Mouse (Mus musculus) hindbrain, postnatal 0 days (tissue): ENCODE measurements around the gene Egln1. TPM values are rescaled to one million over a fixed set of nuclear protein-coding genes. Genes with fewer than 3 reads are reported as not detected.

Source experiments
- ATAC-seq: fragments of 200-750 bp; cut with Nextera tagmentation; 2 replicates; pipeline ENCODE4 v1.8.0; 2017; ENCODE audit warnings: mild to moderate bottlenecking, moderate TSS enrichment, moderate library complexity
- DNase-seq: peaks from one replicate; pipeline ENCODE4 v3.0.0-alpha.2; 2015; ENCODE audit warnings: low spot score
- H3K27ac ChIP-seq: fragments of 300-500 bp; sonication (generic); 2 replicates; pipeline ENCODE4 v1.5.1; 2014; ENCODE audit warnings: mild to moderate bottlenecking
- H3K27me3 ChIP-seq: fragments of 300-500 bp; sonication (generic); 2 replicates; pipeline ENCODE4 v1.6.1; 2014; ENCODE audit warnings: low read length, mixed read lengths; ENCODE audit not compliant: insufficient read depth
- H3K36me3 ChIP-seq: fragments of 300-500 bp; sonication (generic); 2 replicates; pipeline ENCODE4 v1.6.1; 2014; ENCODE audit warnings: low read length, mixed read lengths; ENCODE audit not compliant: insufficient read depth
- H3K4me1 ChIP-seq: fragments of 300-500 bp; sonication (generic); 2 replicates; pipeline ENCODE4 v1.6.1; 2014; ENCODE audit warnings: antibody characterized with exemption, low read length, mixed read lengths; ENCODE audit not compliant: insufficient read depth
- H3K4me2 ChIP-seq: fragments of 300-500 bp; sonication (generic); 2 replicates; pipeline ENCODE4 v1.6.1; 2014; ENCODE audit warnings: low read depth, mild to moderate bottlenecking, low read length, moderate library complexity, mixed read lengths
- H3K4me3 ChIP-seq: fragments of 300-500 bp; sonication (generic); 2 replicates; pipeline ENCODE4 v1.5.1; 2014; ENCODE audit warnings: low read length
- H3K9ac ChIP-seq: fragments of 300-500 bp; sonication (generic); replicated peaks from 2 replicates; pipeline ENCODE4 v1.6.1; 2014; ENCODE audit warnings: mild to moderate bottlenecking, low read length, moderate library complexity, mixed read lengths
- H3K9me3 ChIP-seq: fragments of 300-500 bp; sonication (generic); 2 replicates; pipeline ENCODE4 v1.6.1; 2016; ENCODE audit warnings: low read length, mixed read lengths
- CTCF ChIP-seq: IDR thresholded peaks from 2 replicates; pipeline ENCODE4 v1.5.1; 2016; ENCODE audit warnings: antibody characterized with exemption, control low read depth, low read depth
- WGBS: fragments of 180-500 bp; shearing (Covaris S2); extraction: QIAGEN DNeasy Blood & Tissue Kit; methylation state at CpG from one replicate; pipeline ENCODE4 v1.1.7; 2014; 5-methylcytosine and 5-hydroxymethylcytosine counted together
- polyA plus RNA-seq: library from polyadenylated mRNA; unstranded; fragments of >200 nt; fragmentation: Nextera tagmentation; extraction: Ambion mirVana; gene quantifications from 2 replicates; pipeline ENCODE4 v1.2.1, GENCODE M21; 2015
- total RNA-seq: library from RNA; depleted of rRNA; stranded (reverse); fragments of >200 nt; gene quantifications from 2 replicates; pipeline ENCODE4 v1.2.3, GENCODE M21; 2014

Gene Egln1
- total and polyA plus RNA-seq, 2 experiments from 2014 or later = 14.1 to 45.1 TPM

DNA sequence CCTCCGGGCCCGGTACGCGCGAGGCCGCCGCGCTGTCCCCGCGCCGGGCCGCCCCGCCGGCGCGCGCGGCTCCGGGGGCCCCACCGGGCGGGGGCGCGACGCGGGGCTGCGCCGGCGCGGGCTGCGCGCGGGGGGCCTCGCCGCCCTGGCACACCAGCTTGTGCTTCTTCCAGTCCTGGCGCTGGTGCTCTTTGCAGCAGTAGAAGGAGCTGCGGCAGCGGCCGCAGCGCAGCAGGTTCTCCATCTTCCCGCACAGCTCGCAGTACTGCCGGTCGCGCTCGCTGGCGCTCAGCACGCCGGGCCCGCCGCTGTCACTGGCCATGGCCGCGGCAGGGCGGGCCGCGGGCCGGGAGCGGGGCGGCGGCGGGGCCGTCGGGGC lies 402 bp downstream of the Egln1 start:
- DNase-seq (peak; percentile 72), ATAC-seq (peak; percentile 48)
- Histone ChIP-seq H3K4me1 (0 out of 2 replicates have a peak, but pooled peaks cover 6% of the 10 kb centered on the region), H3K27me3 (no peaks in the 10 kb centered on the region), H3K27ac (peak overlapping the region; percentile 97), H3K4me2 (peak overlapping the region; percentile 71), H3K9me3 (no peaks in the 10 kb centered on the region), H3K4me3 (peak overlapping the region; percentile 87), H3K9ac (peak overlapping the region; percentile 81), H3K36me3 (no peaks in the 10 kb centered on the region)
- no peak for TF ChIP-seq CTCF
- WGBS = under 1% methylated on average over 51 of the region's 62 CpGs

DNA sequence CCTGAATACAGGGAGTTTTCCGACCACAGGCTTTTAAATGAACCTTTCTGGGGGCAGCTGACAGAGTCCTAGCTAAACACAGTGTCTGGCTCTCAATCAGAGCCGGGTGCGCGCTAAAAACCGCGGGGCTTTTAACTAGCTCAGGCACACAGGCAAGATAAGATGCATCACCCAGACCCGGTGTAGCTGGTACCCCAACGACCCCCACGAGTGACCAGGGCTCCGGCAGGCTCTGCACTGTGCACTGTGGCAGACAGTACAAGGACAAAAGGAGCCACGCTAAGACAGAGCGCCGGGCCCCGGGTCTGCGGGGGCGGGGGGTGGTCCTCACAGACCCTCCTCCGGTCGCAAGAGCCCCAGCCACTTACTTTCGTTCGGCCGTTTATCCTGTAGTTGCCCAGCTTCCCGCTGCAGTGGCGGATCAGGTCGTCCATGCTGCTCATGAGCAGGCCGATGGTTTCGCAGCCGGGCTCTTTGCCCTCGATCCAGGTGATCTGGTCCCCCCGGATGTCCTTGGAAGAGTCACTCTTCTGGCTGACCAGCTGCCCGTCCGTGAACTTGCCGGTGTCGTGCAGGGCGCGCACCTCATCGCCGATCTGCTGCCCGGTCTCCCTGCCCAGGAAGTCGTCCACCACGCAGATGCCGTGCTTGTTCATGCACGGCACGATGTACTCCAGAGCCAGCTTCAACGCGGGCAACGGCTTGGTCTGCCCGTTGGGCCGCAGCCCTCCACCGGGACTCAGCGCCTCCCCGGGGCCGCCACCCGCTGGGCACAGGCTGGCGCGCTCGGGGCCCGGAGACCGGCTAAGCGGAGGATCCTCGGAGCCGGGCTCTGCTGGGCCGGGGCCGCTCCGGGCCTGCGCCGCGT lies 1.0 kb downstream of the Egln1 start:
- H3K4me2 ChIP-seq = peak overlapping the region; percentile 71
- H3K9me3 ChIP-seq = no peaks in the 10 kb centered on the region
- peak overlapping the region; percentile 81 for H3K9ac ChIP-seq
- DNase-seq = peak; percentile 50
- H3K27me3 ChIP-seq = no peaks in the 10 kb centered on the region
- H3K4me1 ChIP-seq = 0 out of 2 replicates have a peak, but pooled peaks cover 10% of the 10 kb centered on the region
- WGBS = under 1% methylated on average over 59 of the region's 67 CpGs
- no peaks in the 10 kb centered on the region for H3K36me3 ChIP-seq
- peak overlapping the region; percentile 97 for H3K27ac ChIP-seq
- ATAC-seq = peak; percentile 44
- TF ChIP-seq CTCF = no peak
- H3K4me3 ChIP-seq = peak overlapping the region; percentile 87

DNA sequence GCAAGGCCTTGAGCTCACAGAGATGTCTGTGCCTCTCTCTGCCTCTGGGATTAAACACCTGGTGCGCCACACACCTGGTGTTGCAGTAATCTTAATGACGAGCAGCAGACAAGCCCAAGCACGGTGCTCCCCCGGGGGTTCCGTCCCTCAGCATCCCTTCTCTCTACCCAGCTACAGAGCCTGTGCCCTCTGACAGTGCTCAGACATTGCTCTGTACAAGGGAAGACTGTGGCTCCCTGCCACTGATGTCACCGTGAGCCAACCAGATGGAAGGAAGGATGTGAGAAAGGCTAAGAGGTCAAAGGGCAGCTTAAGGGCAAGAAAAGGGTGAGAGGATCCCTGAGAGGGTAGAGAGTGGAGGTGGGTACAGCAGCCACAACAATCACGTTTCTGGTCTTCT lies 4.7 kb downstream of the Egln1 start:
- TF ChIP-seq CTCF = no peak
- Histone ChIP-seq H3K4me2 (no peak overlapping the region), H3K4me1 (0 out of 2 replicates have a peak, but pooled peaks cover 6% of the 10 kb centered on the region), H3K9me3 (no peaks in the 10 kb centered on the region), H3K36me3 (no peaks in the 10 kb centered on the region), H3K27ac (no peak overlapping the region), H3K9ac (no peak overlapping the region), H3K27me3 (no peaks in the 10 kb centered on the region), H3K4me3 (no peak overlapping the region)
- ATAC-seq = no peak
- no peak for DNase-seq
- 54% methylated on average over 7 of the region's 7 CpGs for WGBS

DNA sequence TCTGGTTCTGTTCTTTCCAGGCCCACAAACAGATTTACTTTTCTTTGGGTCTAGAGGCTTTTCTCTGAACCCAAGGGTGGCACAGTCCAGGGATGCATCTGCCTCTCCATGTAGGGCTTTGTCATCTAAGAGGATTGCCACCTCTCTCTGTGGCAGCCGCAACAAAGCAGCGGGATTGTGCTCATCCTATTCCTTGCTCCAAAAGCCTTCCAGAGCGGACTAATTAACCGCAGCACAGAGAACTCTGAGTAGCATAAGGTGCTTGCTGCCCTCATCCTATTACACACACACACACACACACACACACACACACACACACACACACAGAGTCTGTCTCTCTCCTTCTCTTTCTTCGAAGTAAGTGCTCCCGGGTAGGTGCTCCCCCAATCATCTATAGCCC lies 5.3 kb downstream of the Egln1 start:
- H3K9me3 ChIP-seq = no peaks in the 10 kb centered on the region
- H3K36me3 ChIP-seq = peaks cover 4% of the 10 kb centered on the region
- H3K4me1 ChIP-seq = 0 out of 2 replicates have a peak, but pooled peaks cover 6% of the 10 kb centered on the region
- WGBS = 83% methylated on average over 6 of the region's 6 CpGs
- H3K27ac ChIP-seq = no peak overlapping the region
- no peak for TF ChIP-seq CTCF
- no peak for DNase-seq
- no peak for ATAC-seq
- no peak overlapping the region for H3K4me2 ChIP-seq
- no peak overlapping the region for H3K9ac ChIP-seq
- no peaks in the 10 kb centered on the region for H3K27me3 ChIP-seq
- no peak overlapping the region for H3K4me3 ChIP-seq

DNA sequence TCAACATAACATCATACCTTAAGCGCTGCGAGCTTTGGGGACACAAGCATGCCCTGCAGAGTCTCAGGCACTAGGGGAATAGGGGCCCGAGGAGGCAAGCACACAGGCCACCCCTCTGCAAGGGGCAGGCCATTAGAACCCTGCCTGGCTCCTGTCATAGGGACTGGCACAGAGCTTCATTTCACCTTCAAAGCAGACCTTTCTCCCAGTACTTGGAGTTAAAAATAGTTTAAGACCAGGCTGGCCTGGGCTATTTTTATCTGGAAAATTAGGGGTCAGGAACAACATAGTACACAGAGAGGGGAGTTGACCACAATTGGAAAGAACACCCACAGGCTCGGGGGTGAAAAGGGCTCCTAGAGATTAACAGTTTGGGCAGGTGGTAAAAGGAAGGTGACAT lies 11.8 kb downstream of the Egln1 start:
- Histone ChIP-seq H3K4me1 (no peaks in the 10 kb centered on the region), H3K27me3 (no peaks in the 10 kb centered on the region), H3K9me3 (no peaks in the 10 kb centered on the region), H3K9ac (no peak overlapping the region), H3K36me3 (peaks cover 5% of the 10 kb centered on the region), H3K4me3 (no peak overlapping the region), H3K27ac (no peak overlapping the region), H3K4me2 (no peak overlapping the region)
- no peak for DNase-seq
- no peak for ATAC-seq
- 94% methylated on average over 4 of the region's 4 CpGs for WGBS
- no peak for TF ChIP-seq CTCF

DNA sequence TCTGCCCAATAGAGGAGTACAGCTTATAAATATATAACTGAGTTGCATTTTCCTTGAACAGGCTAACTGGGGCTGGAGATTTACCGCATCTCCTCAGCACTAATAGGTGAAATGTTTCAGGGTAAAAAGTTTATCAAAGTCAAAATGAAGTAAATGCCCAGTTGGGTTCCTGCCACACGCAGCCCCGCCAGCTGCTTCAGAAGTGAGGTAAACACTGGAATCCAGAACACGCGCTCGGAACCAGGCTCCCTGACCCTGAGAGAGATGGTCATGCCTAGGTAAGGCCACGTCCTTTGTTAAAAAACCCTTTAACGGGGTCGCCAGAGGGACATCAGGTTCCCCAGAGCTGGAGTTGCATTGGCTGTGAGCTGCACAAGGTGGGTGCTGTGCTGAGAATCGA lies 12.4 kb downstream of the Egln1 start:
- DNase-seq = no peak
- H3K4me2 ChIP-seq = no peak overlapping the region
- H3K9ac ChIP-seq = no peak overlapping the region
- peaks cover 5% of the 10 kb centered on the region for H3K36me3 ChIP-seq
- no peak for TF ChIP-seq CTCF
- no peak overlapping the region for H3K4me3 ChIP-seq
- no peaks in the 10 kb centered on the region for H3K27me3 ChIP-seq
- no peak for ATAC-seq
- WGBS = 97% methylated on average over 10 of the region's 10 CpGs
- no peak overlapping the region for H3K27ac ChIP-seq
- no peaks in the 10 kb centered on the region for H3K4me1 ChIP-seq
- H3K9me3 ChIP-seq = no peaks in the 10 kb centered on the region

DNA sequence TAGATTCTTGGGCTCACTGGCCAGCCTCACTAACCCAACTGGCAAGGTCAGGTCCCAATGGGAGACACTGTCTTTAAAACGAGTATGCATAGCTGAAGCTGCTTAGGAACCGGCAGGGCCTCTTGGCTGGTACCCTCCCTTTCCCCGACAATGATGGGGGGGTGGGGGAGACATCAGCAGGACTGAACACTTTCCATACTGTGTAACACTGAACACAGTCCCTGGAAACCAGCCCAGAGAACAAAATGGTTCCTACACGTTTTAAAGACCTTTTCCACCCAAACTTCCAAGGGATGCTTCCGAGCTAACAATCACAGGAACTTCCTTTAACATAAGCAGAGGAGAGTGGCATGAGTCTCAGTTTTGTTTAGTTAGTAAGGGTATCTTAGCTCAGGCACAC lies 14.0 kb downstream of the Egln1 start:
- TF ChIP-seq CTCF = no peak
- no peak overlapping the region for H3K27ac ChIP-seq
- no peaks in the 10 kb centered on the region for H3K9me3 ChIP-seq
- H3K9ac ChIP-seq = no peak overlapping the region
- H3K4me2 ChIP-seq = no peak overlapping the region
- whole genome bisulfite sequencing = 71% methylated on average over 5 of the region's 5 CpGs
- H3K36me3 ChIP-seq = peaks cover 5% of the 10 kb centered on the region
- DNase-seq = peak; percentile 10
- H3K27me3 ChIP-seq = no peaks in the 10 kb centered on the region
- H3K4me3 ChIP-seq = no peak overlapping the region
- no peaks in the 10 kb centered on the region for H3K4me1 ChIP-seq
- ATAC-seq = no peak
